Mouse (Mus musculus) MEL (cell line): ENCODE measurements around the gene Coro1b. TPM values are rescaled to one million over a fixed set of nuclear protein-coding genes. Genes with fewer than 3 reads are reported as not detected.
A peak's percentile ranks its signal among the peaks of the same experiment; 100 is the strongest.
"Not testable (repeated sequence)": the region's sequence is repeated elsewhere in the genome, so short reads cannot be mapped to it uniquely, and the experiment has no call there.

Experiments used
- DNase-seq: peaks from one replicate; pipeline ENCODE4 v3.0.0; 2011; ENCODE audit warnings: low read depth, low spot score
- H3K27ac ChIP-seq: 2 replicates; pipeline ENCODE4 v1.5.1; 2012; ENCODE audit warnings: low read depth, mild to moderate bottlenecking, control low read depth, low read length, moderate library complexity; ENCODE audit not compliant: control insufficient read depth
- H3K27me3 ChIP-seq, 2 experiments: fragments of 150-350 bp in 1 of 2; sonication (generic) in 1 of 2; 2 replicates each; pipeline ENCODE4 v1.6.1; 2012; ENCODE audit warnings: low read length in 2 of 2, mild to moderate bottlenecking in 2 of 2, improper control_type of control experiment in 1 of 2, moderate library complexity in 1 of 2; ENCODE audit not compliant: insufficient read depth in 2 of 2, control insufficient read depth in 1 of 2
- H3K36me3 ChIP-seq, 2 experiments: 2 replicates each; pipeline ENCODE4 v1.6.1; 2012 to 2014; ENCODE audit warnings: low read length in 2 of 2, improper control_type of control experiment in 1 of 2, inconsistent platforms in 1 of 2, mild to moderate bottlenecking in 1 of 2; ENCODE audit not compliant: insufficient read depth in 2 of 2, control insufficient read depth in 1 of 2
- H3K4me1 ChIP-seq, 2 experiments: fragments of 150-350 bp in 1 of 2; sonication (generic) in 1 of 2; 2 replicates each; pipeline ENCODE4 v1.6.1; 2012; ENCODE audit warnings: low read length in 2 of 2, improper control_type of control experiment in 1 of 2, mild to moderate bottlenecking in 1 of 2; ENCODE audit not compliant: insufficient read depth in 2 of 2, control insufficient read depth in 1 of 2
- H3K4me3 ChIP-seq, 2 experiments: fragments of 150-350 bp in 1 of 2; sonication (generic) in 1 of 2; 2 replicates each; pipeline ENCODE4 v1.5.1; 2012; ENCODE audit warnings: low read depth in 2 of 2, low read length in 2 of 2, mild to moderate bottlenecking in 2 of 2, moderate library complexity in 2 of 2, control low read depth in 1 of 2, improper control_type of control experiment in 1 of 2; ENCODE audit not compliant: control insufficient read depth in 1 of 2, insufficient read depth in 1 of 2
- H3K79me2 ChIP-seq: 2 replicates; pipeline ENCODE4 v1.6.1; 2012; ENCODE audit warnings: mild to moderate bottlenecking, low read length, moderate library complexity; ENCODE audit not compliant: control insufficient read depth, poor library complexity, insufficient read depth
- H3K9ac ChIP-seq: 2 replicates; pipeline ENCODE4 v1.6.1; 2012; ENCODE audit warnings: low read depth, mild to moderate bottlenecking, control low read depth, low read length, moderate library complexity; ENCODE audit not compliant: control insufficient read depth, poor library complexity, severe bottlenecking
- H3K9me3 ChIP-seq: fragments of 150-350 bp; sonication (generic); replicated peaks from 2 replicates; pipeline ENCODE4 v1.6.1; 2012; ENCODE audit warnings: mild to moderate bottlenecking, low read length, improper control_type of control experiment, moderate library complexity; ENCODE audit not compliant: insufficient read depth
- BHLHE40 ChIP-seq: IDR thresholded peaks from 2 replicates; pipeline ENCODE4 v1.6.1; 2012; ENCODE audit warnings: low read depth, mild to moderate bottlenecking, inconsistent platforms, low read length, improper control_type of control experiment, borderline replicate concordance
- CHD2 ChIP-seq: IDR thresholded peaks from 2 replicates; pipeline ENCODE4 v1.6.1; 2011; ENCODE audit warnings: low read length, improper control_type of control experiment
- E2F4 ChIP-seq: IDR thresholded peaks from 2 replicates; pipeline ENCODE4 v1.6.1; 2011; ENCODE audit warnings: low read depth, low read length, improper control_type of control experiment, borderline replicate concordance
- ELF1 ChIP-seq: IDR thresholded peaks from 2 replicates; pipeline ENCODE4 v1.6.1; 2014; ENCODE audit warnings: low read depth, mild to moderate bottlenecking, inconsistent platforms, low read length, improper control_type of control experiment, moderate library complexity
- EP300 ChIP-seq, 2 experiments: IDR thresholded peaks; 2 replicates each; pipeline ENCODE4 v1.6.1; 2011; ENCODE audit warnings: improper control_type of control experiment in 2 of 2, low read length in 2 of 2, low read depth in 1 of 2, mild to moderate bottlenecking in 1 of 2
- ETS1 ChIP-seq: IDR thresholded peaks from 2 replicates; pipeline ENCODE4 v1.6.1; 2012; ENCODE audit warnings: low read depth, mild to moderate bottlenecking, inconsistent platforms, low read length, improper control_type of control experiment, moderate library complexity
- GATA1 ChIP-seq: IDR thresholded peaks from 2 replicates; pipeline ENCODE4 v1.6.1; 2011; ENCODE audit warnings: low read depth, low read length, improper control_type of control experiment
- HCFC1 ChIP-seq: IDR thresholded peaks from 2 replicates; pipeline ENCODE4 v1.6.1; 2012; ENCODE audit warnings: low read depth, mild to moderate bottlenecking, inconsistent platforms, low read length, improper control_type of control experiment, moderate library complexity
- JUND ChIP-seq: IDR thresholded peaks from 2 replicates; pipeline ENCODE4 v1.6.1; 2011; ENCODE audit warnings: low read depth, mild to moderate bottlenecking, improper control_type of control experiment, low read length
- MAX ChIP-seq: IDR thresholded peaks from 2 replicates; pipeline ENCODE4 v1.6.1; 2011; ENCODE audit warnings: low read length, improper control_type of control experiment
- MXI1 ChIP-seq: IDR thresholded peaks from 2 replicates; pipeline ENCODE4 v1.6.1; 2011; ENCODE audit warnings: mild to moderate bottlenecking, low read depth, low read length, improper control_type of control experiment
- MYC ChIP-seq: IDR thresholded peaks from 2 replicates; pipeline ENCODE4 v1.6.1; 2011; ENCODE audit warnings: low read depth, mild to moderate bottlenecking, low read length, improper control_type of control experiment, moderate library complexity
- NELFE ChIP-seq: IDR thresholded peaks from 2 replicates; pipeline ENCODE4 v1.6.1; 2011; ENCODE audit warnings: low read depth, low read length, improper control_type of control experiment
- NRF1 ChIP-seq: IDR thresholded peaks from 2 replicates; pipeline ENCODE4 v1.6.1; 2014; ENCODE audit warnings: low read depth, mild to moderate bottlenecking, inconsistent platforms, low read length, improper control_type of control experiment, moderate library complexity; ENCODE audit not compliant: poor library complexity, insufficient read depth, severe bottlenecking
- POLR2A ChIP-seq, 2 experiments: IDR thresholded peaks; 2 replicates each; pipeline ENCODE4 v1.6.1; 2011 to 2012; ENCODE audit warnings: low read length in 2 of 2, mild to moderate bottlenecking in 2 of 2, control low read depth in 1 of 2, improper control_type of control experiment in 1 of 2, low read depth in 1 of 2, moderate library complexity in 1 of 2; ENCODE audit not compliant: control insufficient read depth in 1 of 2, insufficient read depth in 1 of 2, poor library complexity in 1 of 2
- POLR2AphosphoS5 ChIP-seq: IDR thresholded peaks from 2 replicates; pipeline ENCODE4 v1.6.1; 2012; ENCODE audit warnings: low read depth, borderline replicate concordance, mild to moderate bottlenecking, inconsistent platforms, low read length, moderate library complexity, mixed read lengths
- RAD21 ChIP-seq: IDR thresholded peaks from 2 replicates; pipeline ENCODE4 v1.6.1; 2011; ENCODE audit warnings: mild to moderate bottlenecking, low read depth, low read length, improper control_type of control experiment
- RCOR1 ChIP-seq: IDR thresholded peaks from 2 replicates; pipeline ENCODE4 v1.6.1; 2012; ENCODE audit warnings: low read depth, mild to moderate bottlenecking, inconsistent platforms, low read length, improper control_type of control experiment
- SMC3 ChIP-seq: IDR thresholded peaks from 2 replicates; pipeline ENCODE4 v1.6.1; 2011; ENCODE audit warnings: low read depth, low read length, improper control_type of control experiment
- TAL1 ChIP-seq: IDR thresholded peaks from 2 replicates; pipeline ENCODE4 v1.6.1; 2012; ENCODE audit warnings: mild to moderate bottlenecking, inconsistent platforms, low read length, moderate library complexity, mixed read lengths
- TBP ChIP-seq: IDR thresholded peaks from 2 replicates; pipeline ENCODE4 v1.8.0; 2011; ENCODE audit warnings: low read depth, low read length, improper control_type of control experiment
- TCF12 ChIP-seq: IDR thresholded peaks from 2 replicates; pipeline ENCODE4 v1.6.1; 2014; ENCODE audit warnings: low read depth, mild to moderate bottlenecking, inconsistent platforms, low read length, improper control_type of control experiment, moderate library complexity
- UBTF ChIP-seq: IDR thresholded peaks from 2 replicates; pipeline ENCODE4 v1.6.1; 2012; ENCODE audit warnings: low read depth, mild to moderate bottlenecking, inconsistent platforms, low read length, improper control_type of control experiment, moderate library complexity, borderline replicate concordance; ENCODE audit not compliant: insufficient read depth
- USF1 ChIP-seq: IDR thresholded peaks from 2 replicates; pipeline ENCODE4 v1.6.1; 2014; ENCODE audit warnings: low read depth, mild to moderate bottlenecking, inconsistent platforms, low read length, improper control_type of control experiment, moderate library complexity
- ZC3H11A ChIP-seq: IDR thresholded peaks from 2 replicates; pipeline ENCODE4 v1.6.1; 2012; ENCODE audit warnings: low read depth, mild to moderate bottlenecking, inconsistent platforms, low read length, improper control_type of control experiment
- ZKSCAN1 ChIP-seq: IDR thresholded peaks from 2 replicates; pipeline ENCODE4 v1.6.1; 2012; ENCODE audit warnings: low read depth, mild to moderate bottlenecking, inconsistent platforms, low read length, improper control_type of control experiment, moderate library complexity
- ZMIZ1 ChIP-seq: IDR thresholded peaks from 2 replicates; pipeline ENCODE4 v1.6.1; 2012; ENCODE audit warnings: low read depth, mild to moderate bottlenecking, inconsistent platforms, low read length, improper control_type of control experiment, moderate library complexity
- ZNF384 ChIP-seq: IDR thresholded peaks from 2 replicates; pipeline ENCODE4 v1.6.1; 2012; ENCODE audit warnings: low read depth, mild to moderate bottlenecking, inconsistent platforms, low read length, improper control_type of control experiment
- polyA plus RNA-seq, 2 experiments: library from polyadenylated mRNA; stranded (reverse) in 1 of 2; unstranded in 1 of 2; fragments of >175 nt in 1 of 2; fragments of >200 nt in 1 of 2; gene quantifications; 2 replicates each; pipeline versions ENCODE4 v1.2.1 to v1.2.4; 2012; ENCODE audit warnings: low replicate concordance in 2 of 2, low read depth in 1 of 2; ENCODE audit not compliant: insufficient read length in 2 of 2, insufficient read depth in 1 of 2, missing spikeins in 1 of 2
- total RNA-seq: library from RNA; depleted of rRNA; stranded (reverse); fragments of 300-350 nt; gene quantifications from 2 replicates; pipeline ENCODE4 v1.2.3, GENCODE M21; 2012

Gene Coro1b
- total and polyA plus RNA-seq, 3 experiments: 55.5 to 111 TPM; not detected in 1

- Histone ChIP-seq H3K9ac (peak overlapping the region; percentile 68), H3K36me3 (peaks cover 0 to 33% of the 10 kb centered on the region in 2 experiments; a peak in 2 of 4 replicates), H3K4me1 (peaks cover 19 to 24% of the 10 kb centered on the region in 2 experiments)
- not testable (repeated sequence) for H3K9me3 ChIP-seq, H3K27me3 ChIP-seq, H3K79me2 ChIP-seq
- peak; percentile 55 for DNase-seq
- TF ChIP-seq MYC: 0 out of 2 replicates have a peak, but pooled peaks have one; percentile 10
- TF ChIP-seq, all 39 proteins: peak for 1; not testable (repeated sequence) for 38
- peak overlapping the region; percentile 63 for H3K27ac ChIP-seq
- peak overlapping the region; percentile 39 to 65 for H3K4me3 ChIP-seq
Observed at GRCm38 (mm10) chr19:4125268-4125667, 23.2 kb upstream of the Coro1b start.

GRCm38 (mm10) chr19:4125741-4126696 lies 22.4 kb upstream of the Coro1b start, which contains the start of gene Aip:
Gene Aip (minus strand): TSS chr19:4125858.
- Histone ChIP-seq H3K9ac (peak within 1 kb of the TSS; percentile 95), H3K36me3 (peaks cover 0 to 26% of the 10 kb centered on the region in 2 experiments; a peak in 2 of 4 replicates), H3K4me3 (peak within 1 kb of the TSS; percentile 88 to 91), H3K27me3 (no peaks in the 10 kb centered on the region), H3K27ac (peak within 1 kb of the TSS; percentile 63), H3K9me3 (no peaks in the 10 kb centered on the region), H3K4me1 (peaks cover 12 to 19% of the 10 kb centered on the region in 2 experiments), H3K79me2 (peaks cover 4% of the 10 kb centered on the region; the same call in 1 of the 2 replicates)
- DNase-seq: peak; percentile 99
- TF ChIP-seq ZC3H11A (no peak), RAD21 (peak; percentile 28), CHD2 (peak; percentile 93), POLR2AphosphoS5 (no peak), MXI1 (peak; percentile 63; the same call in 1 of the 2 replicates), JUND (no peak), HCFC1 (peak; percentile 90), ZKSCAN1 (no peak), TBP (peak; percentile 45; the same call in 1 of the 2 replicates), ETS1 (peak; percentile 42; the same call in 1 of the 2 replicates), ZNF384 (no peak), E2F4 (no peak), MYC (no peak), NRF1 (peak; percentile 44; the same call in 1 of the 2 replicates), POLR2A (IDR thresholded peaks at IDR 0.05; ENCODE audit: control insufficient read depth in 1 of 2, insufficient read depth in 1 of 2, low read depth in 1 of 2, low read length in 2 of 2, poor library complexity in 1 of 2) (peak; percentile 78 to 97; a peak in 3 of 4 replicates), ZMIZ1 (peak; percentile 73), UBTF (no peak), MAX (peak; percentile 43; the same call in 1 of the 2 replicates), USF1 (peak; percentile 92), GATA1 (no peak), TAL1 (no peak), ELF1 (peak; percentile 63), BHLHE40 (peak; percentile 81; the same call in 1 of the 2 replicates), RCOR1 (no peak), SMC3 (peak; percentile 41), EP300 (IDR thresholded peaks at IDR 0.05; ENCODE audit: low read depth in 1 of 2, low read length in 2 of 2) (peak in 1 of 2 experiments; percentile 21; a peak in 1 of 4 replicates), TCF12 (peak; percentile 55), NELFE (peak; percentile 79)
